Mouse (Mus musculus): Measurements from ENCODE around the gene Timd4. TPM values are rescaled to one million over a fixed set of nuclear protein-coding genes. Genes with fewer than 3 reads are reported as not detected.
A peak's percentile ranks its signal among the peaks of the same experiment; 100 is the strongest.

Gene Timd4
- polyA plus RNA-seq, 1 experiment from 2014 or later, result 0.27 TPM

- Histone ChIP-seq H3K9ac (no peak overlapping the region), H3K9me3 (replicated peaks) (no peaks in the 10 kb centered on the region), H3K4me3 (replicated peaks) (no peak overlapping the region), H3K4me2 (replicated peaks) (no peak overlapping the region), H3K36me3 (no peaks in the 10 kb centered on the region), H3K4me1 (no peaks in the 10 kb centered on the region), H3K27ac (replicated peaks) (no peak overlapping the region), H3K27me3 (no peaks in the 10 kb centered on the region)
- 38% methylated on average over 8 of the region's 8 CpGs for WGBS
- ATAC-seq (ENCODE audit: insufficient number of reproducible peaks, low FRiP score, low TSS enrichment, low read depth), result peak; percentile 29; the same call in 1 of the 2 replicates
Observed at GRCm38 (mm10) chr11:46848221-46848971, 37.8 kb downstream of the Timd4 start.

- H3K4me3 ChIP-seq (replicated peaks), result no peak overlapping the region
- H3K4me2 ChIP-seq (replicated peaks), result no peak overlapping the region
- no peak overlapping the region for H3K27ac ChIP-seq (replicated peaks)
- H3K9me3 ChIP-seq (replicated peaks), result no peaks in the 10 kb centered on the region
- no peak overlapping the region for H3K9ac ChIP-seq
- H3K27me3 ChIP-seq, result no peaks in the 10 kb centered on the region
- no peak for ATAC-seq (ENCODE audit: insufficient number of reproducible peaks, low FRiP score, low TSS enrichment, low read depth)
- 79% methylated on average over 1 of the region's 1 CpGs for WGBS
- H3K36me3 ChIP-seq, result no peaks in the 10 kb centered on the region
- no peaks in the 10 kb centered on the region for H3K4me1 ChIP-seq
Observed at GRCm38 (mm10) chr11:46864809-46865208, 54.2 kb downstream of the Timd4 start.

GRCm38 (mm10) chr11:46868594-46868993, 58.0 kb downstream of the Timd4 start:
- no peaks in the 10 kb centered on the region for H3K27me3 ChIP-seq
- H3K36me3 ChIP-seq, result no peaks in the 10 kb centered on the region
- H3K4me1 ChIP-seq, result no peaks in the 10 kb centered on the region
- no peak overlapping the region for H3K27ac ChIP-seq (replicated peaks)
- no peak overlapping the region for H3K4me2 ChIP-seq (replicated peaks)
- H3K9ac ChIP-seq, result no peak overlapping the region
- no peak for ATAC-seq (ENCODE audit: insufficient number of reproducible peaks, low FRiP score, low TSS enrichment, low read depth)
- WGBS, result 72% methylated on average over 7 of the region's 7 CpGs
- H3K9me3 ChIP-seq (replicated peaks), result no peaks in the 10 kb centered on the region
- H3K4me3 ChIP-seq (replicated peaks), result no peak overlapping the region

GRCm38 (mm10) chr11:46875774-46876173, 65.2 kb downstream of the Timd4 start:
- no peak overlapping the region for H3K27ac ChIP-seq (replicated peaks)
- H3K4me1 ChIP-seq, result no peaks in the 10 kb centered on the region
- H3K4me3 ChIP-seq (replicated peaks), result no peak overlapping the region
- no peak overlapping the region for H3K9ac ChIP-seq
- no peak for ATAC-seq (ENCODE audit: insufficient number of reproducible peaks, low FRiP score, low TSS enrichment, low read depth)
- 67% methylated on average over 1 of the region's 1 CpGs for WGBS
- H3K36me3 ChIP-seq, result no peaks in the 10 kb centered on the region
- H3K9me3 ChIP-seq (replicated peaks), result no peaks in the 10 kb centered on the region
- H3K4me2 ChIP-seq (replicated peaks), result no peak overlapping the region
- no peaks in the 10 kb centered on the region for H3K27me3 ChIP-seq

GRCm38 (mm10) chr11:46882456-46882855, 71.9 kb downstream of the Timd4 start:
- Histone ChIP-seq H3K27me3 (no peaks in the 10 kb centered on the region), H3K36me3 (no peaks in the 10 kb centered on the region), H3K9me3 (replicated peaks) (no peaks in the 10 kb centered on the region), H3K9ac (no peak overlapping the region), H3K27ac (replicated peaks) (no peak overlapping the region), H3K4me1 (no peaks in the 10 kb centered on the region), H3K4me2 (replicated peaks) (no peak overlapping the region), H3K4me3 (replicated peaks) (no peak overlapping the region)
- ATAC-seq (ENCODE audit: insufficient number of reproducible peaks, low FRiP score, low TSS enrichment, low read depth), result no peak
- WGBS, result 81% methylated on average over 2 of the region's 2 CpGs

GRCm38 (mm10) chr11:46889093-46889492, 78.5 kb downstream of the Timd4 start:
- no peak overlapping the region for H3K4me3 ChIP-seq (replicated peaks)
- H3K27ac ChIP-seq (replicated peaks), result no peak overlapping the region
- 82% methylated on average over 3 of the region's 3 CpGs for WGBS
- no peak overlapping the region for H3K9ac ChIP-seq
- ATAC-seq (ENCODE audit: insufficient number of reproducible peaks, low FRiP score, low TSS enrichment, low read depth), result no peak
- no peaks in the 10 kb centered on the region for H3K27me3 ChIP-seq
- H3K4me1 ChIP-seq, result no peaks in the 10 kb centered on the region
- no peaks in the 10 kb centered on the region for H3K36me3 ChIP-seq
- H3K9me3 ChIP-seq (replicated peaks), result no peaks in the 10 kb centered on the region
- no peak overlapping the region for H3K4me2 ChIP-seq (replicated peaks)

Other genes with a start within 250 kb of the Timd4 start
- gene BC053393, start 239.3 kb upstream of the Timd4 start, polyA plus RNA-seq (2015; fragmentation: Nextera tagmentation; extraction: Ambion mirVana), result not detected in 2 replicates
- not detected in 2 replicates for gene Dppa1, start 181.5 kb upstream of the Timd4 start, polyA plus RNA-seq (2015; fragmentation: Nextera tagmentation; extraction: Ambion mirVana)
- 0.20 and 0.24 TPM in 2 replicates for gene Timd2, start 103.7 kb upstream of the Timd4 start, polyA plus RNA-seq (2015; fragmentation: Nextera tagmentation; extraction: Ambion mirVana)
- gene Havcr1, start 75.7 kb upstream of the Timd4 start, polyA plus RNA-seq (2015; fragmentation: Nextera tagmentation; extraction: Ambion mirVana), result 0.21 and 0.22 TPM in 2 replicates

All from embryonic facial prominence, embryonic 15.5 days (tissue).